Mouse (Mus musculus) ES-E14 (cell line): ENCODE data around the gene Ager. TPM values are rescaled to one million over a fixed set of nuclear protein-coding genes. Genes with fewer than 3 reads are reported as not detected.

Source experiments
- DNase-seq: peaks from one replicate; pipeline ENCODE4 v3.0.0-alpha.2; 2013; ENCODE audit warnings: low read depth, low spot score
- H3K27ac ChIP-seq: 2 replicates; pipeline ENCODE4 v1.5.1; 2012; ENCODE audit warnings: low read depth, mild to moderate bottlenecking, low read length, moderate library complexity, mixed read lengths; ENCODE audit not compliant: poor library complexity, insufficient read depth, severe bottlenecking
- H3K36me3 ChIP-seq: 2 replicates; pipeline ENCODE4 v1.6.1; 2012; ENCODE audit warnings: mild to moderate bottlenecking, low read length, moderate library complexity, mixed read lengths; ENCODE audit not compliant: control insufficient read depth, poor library complexity, insufficient read depth, severe bottlenecking
- H3K4me1 ChIP-seq, 2 experiments: fragments of 150-350 bp in 1 of 2; sonication (generic) in 1 of 2; 2 replicates each; pipeline ENCODE4 v1.6.1; 2012; ENCODE audit warnings: low read length in 2 of 2, mild to moderate bottlenecking in 1 of 2, mixed read lengths in 1 of 2; ENCODE audit not compliant: control insufficient read depth in 2 of 2, insufficient read depth in 2 of 2, poor library complexity in 1 of 2
- H3K4me3 ChIP-seq, 2 experiments: fragments of 150-350 bp in 1 of 2; sonication (generic) in 1 of 2; 2 replicates each; pipeline ENCODE4 v1.5.1; 2012; ENCODE audit warnings: low read length in 2 of 2, low read depth in 1 of 2, mild to moderate bottlenecking in 1 of 2, mixed read lengths in 1 of 2; ENCODE audit not compliant: insufficient read depth in 1 of 2, poor library complexity in 1 of 2, severe bottlenecking in 1 of 2
- H3K9ac ChIP-seq: 2 replicates; pipeline ENCODE4 v1.6.1; 2012; ENCODE audit warnings: low read depth, mild to moderate bottlenecking, low read length, mixed read lengths; ENCODE audit not compliant: poor library complexity, insufficient read depth, severe bottlenecking
- H3K9me3 ChIP-seq: fragments of 150-350 bp; sonication (generic); 2 replicates; pipeline ENCODE4 v1.6.1; 2012; ENCODE audit warnings: low read depth, mild to moderate bottlenecking, low read length; ENCODE audit not compliant: control insufficient read depth, insufficient read depth
- CHD2 ChIP-seq: IDR thresholded peaks from 2 replicates; pipeline ENCODE4 v1.6.1; 2014; ENCODE audit warnings: mild to moderate bottlenecking, low read depth, low read length, inconsistent platforms
- HCFC1 ChIP-seq: IDR thresholded peaks from 2 replicates; pipeline ENCODE4 v1.6.1; 2012; ENCODE audit warnings: low read length, inconsistent platforms, borderline replicate concordance; ENCODE audit not compliant: insufficient read depth
- MAFK ChIP-seq: IDR thresholded peaks from 2 replicates; pipeline ENCODE4 v1.6.1; 2014; ENCODE audit warnings: mild to moderate bottlenecking, low read depth, low read length, inconsistent platforms; ENCODE audit not compliant: insufficient read depth
- ZC3H11A ChIP-seq: IDR thresholded peaks from 2 replicates; pipeline ENCODE4 v1.6.1; 2012; ENCODE audit warnings: low read depth, mild to moderate bottlenecking, inconsistent platforms, low read length, borderline replicate concordance
- ZNF384 ChIP-seq: IDR thresholded peaks from 2 replicates; pipeline ENCODE4 v1.6.1; 2012; ENCODE audit warnings: low read depth, low read length, inconsistent platforms
- in situ Hi-C, 2 experiments: fragments of 600-800 bp; cut with MboI; formaldehyde crosslinking; loops; one replicate each; pipeline ENCODE4 v1.15.1; 2025; ENCODE audit warnings: low sequenced_read_pairs in 2 of 2, inconsistent platforms in 1 of 2; ENCODE audit not compliant: unreplicated experiment in 2 of 2
- total RNA-seq: library from RNA; depleted of rRNA; stranded (reverse); fragments of 300-350 nt; gene quantifications from 2 replicates; pipeline ENCODE4 v1.2.3, GENCODE M21; 2012

Ager gene
- total RNA-seq, 1 experiment: 2.3 TPM

DNA sequence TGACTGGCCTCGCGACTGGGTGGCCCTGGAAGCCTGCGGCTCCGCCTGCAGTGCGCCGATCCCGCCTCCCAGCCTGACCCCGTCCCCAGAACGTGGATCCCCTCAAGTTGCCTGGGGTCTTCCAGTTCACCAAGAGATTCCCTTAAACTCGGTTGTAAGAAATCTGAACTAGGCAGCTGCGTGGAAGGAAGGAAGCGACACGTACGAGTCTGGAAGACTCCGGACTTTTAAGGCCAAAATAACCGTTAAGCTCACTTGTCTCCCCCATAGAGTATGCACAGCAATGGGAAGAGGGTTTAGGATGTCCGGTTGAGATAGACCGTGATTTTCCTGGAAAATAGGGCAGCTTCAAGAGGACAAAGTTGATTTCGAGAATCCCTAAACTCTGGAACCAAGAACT lies 9.8 kb upstream of the Ager start:
- H3K9ac ChIP-seq: peak overlapping the region; percentile 96
- no peak for TF ChIP-seq MAFK
- TF ChIP-seq CHD2: no peak
- H3K27ac ChIP-seq: peak overlapping the region; percentile 47; the same call in 1 of the 2 replicates
- no peak for DNase-seq
- peaks cover 15 to 25% of the 10 kb centered on the region in 2 experiments for H3K4me1 ChIP-seq
- H3K4me3 ChIP-seq: peak overlapping the region; percentile 91 to 95
- H3K36me3 ChIP-seq: no peaks in the 10 kb centered on the region
- in situ Hi-C loops: no loop called here
- H3K9me3 ChIP-seq: no peaks in the 10 kb centered on the region

DNA sequence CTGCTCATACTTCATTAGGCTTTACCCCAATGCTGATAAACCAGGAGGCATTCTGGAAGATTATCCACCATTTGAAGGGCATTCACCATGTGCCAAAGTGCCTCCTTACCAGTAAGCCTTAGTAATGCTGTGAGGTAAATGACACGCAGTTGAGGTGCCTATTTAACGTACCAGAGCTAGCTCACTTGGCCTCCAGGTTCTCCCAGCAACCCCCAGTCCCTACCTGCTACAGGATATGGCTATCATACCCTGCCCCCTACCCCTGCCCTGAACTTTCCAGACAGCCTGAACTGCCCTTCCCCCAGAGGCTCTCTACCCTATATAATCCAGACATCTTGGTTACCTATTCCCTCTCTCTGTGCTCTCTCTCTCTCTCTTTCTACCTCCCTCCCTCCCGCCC lies 8.9 kb upstream of the Ager start:
- H3K4me3 ChIP-seq: no peak overlapping the region
- H3K9ac ChIP-seq: no peak overlapping the region
- H3K4me1 ChIP-seq: peaks cover 19 to 31% of the 10 kb centered on the region in 2 experiments
- H3K9me3 ChIP-seq: no peaks in the 10 kb centered on the region
- DNase-seq: no peak
- in situ Hi-C loops: no loop called here
- no peaks in the 10 kb centered on the region for H3K36me3 ChIP-seq
- TF ChIP-seq ZNF384 (no peak), MAFK (no peak), CHD2 (no peak), ZC3H11A (no peak), HCFC1 (no peak)
- no peak overlapping the region for H3K27ac ChIP-seq

DNA sequence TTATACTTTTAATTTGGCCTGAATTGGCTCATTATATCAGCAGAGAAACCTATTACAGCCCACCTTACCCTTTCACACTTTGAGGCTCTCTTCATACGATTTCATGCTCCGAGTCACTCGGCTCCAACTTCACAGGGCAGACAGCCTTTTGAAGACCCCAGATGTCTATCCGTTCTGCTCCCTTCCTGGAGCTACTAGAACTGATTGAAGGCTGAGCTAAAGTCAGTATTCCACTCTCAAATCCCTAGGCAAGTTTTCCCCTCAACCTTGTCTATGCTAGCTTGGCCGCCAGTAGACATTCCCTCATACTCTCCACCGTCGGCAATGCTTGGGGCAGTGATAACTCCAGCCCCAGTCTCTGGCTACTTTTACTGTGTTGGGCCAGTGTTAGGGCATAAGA lies 8.5 kb upstream of the Ager start:
- H3K4me3 ChIP-seq: 0 out of 4 replicates have a peak overlapping the region, but pooled peaks of 1 of the 2 experiments have one; percentile 6
- no peak for DNase-seq
- in situ Hi-C loops: no loop called here
- peak overlapping the region; percentile 13; the same call in 1 of the 2 replicates for H3K9ac ChIP-seq
- peaks cover 19 to 36% of the 10 kb centered on the region in 2 experiments for H3K4me1 ChIP-seq
- H3K9me3 ChIP-seq: no peaks in the 10 kb centered on the region
- H3K27ac ChIP-seq: no peak overlapping the region; the same call in 1 of the 2 replicates
- TF ChIP-seq HCFC1 (no peak), MAFK (no peak), CHD2 (no peak), ZC3H11A (no peak), ZNF384 (no peak)
- peaks cover 3% of the 10 kb centered on the region; the same call in 1 of the 2 replicates for H3K36me3 ChIP-seq

DNA sequence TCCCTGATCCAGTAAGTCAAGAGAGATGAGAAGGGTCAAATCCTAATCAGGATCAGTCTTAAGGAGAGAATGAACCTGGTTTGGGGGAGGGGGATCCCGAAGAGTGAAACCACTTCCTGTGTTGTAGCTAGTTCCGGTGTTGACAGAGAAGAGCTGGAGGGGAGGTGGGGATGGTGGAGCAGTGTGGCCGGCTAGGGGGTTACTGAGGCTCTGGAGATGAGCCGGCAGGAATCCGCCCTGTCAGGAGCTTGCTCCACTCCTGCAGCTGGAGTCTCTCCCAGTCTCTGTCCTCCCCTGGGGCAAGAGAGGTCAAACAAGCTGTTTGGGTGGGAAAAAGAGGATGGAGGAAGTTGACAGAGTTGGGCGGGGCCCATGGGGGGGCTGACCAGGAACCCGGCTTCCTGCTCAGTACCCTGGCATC lies 8.0 kb upstream of the Ager start, which contains the start of gene Gpsm3:
Gene Gpsm3, plus strand, starts transcription at position 126 of the 421 bp plus-strand sequence.
- peaks cover 19 to 38% of the 10 kb centered on the region in 2 experiments for H3K4me1 ChIP-seq
- H3K36me3 ChIP-seq: peaks cover 6% of the 10 kb centered on the region; the same call in 1 of the 2 replicates
- no peak for DNase-seq
- TF ChIP-seq MAFK (no peak), HCFC1 (no peak), CHD2 (no peak)
- peak within 1 kb of the TSS; percentile 6 to 40; a peak in 2 of 4 replicates for H3K4me3 ChIP-seq
- in situ Hi-C loops: no loop called here
- no peak within 1 kb of the TSS; the same call in 1 of the 2 replicates for H3K27ac ChIP-seq
- no peaks in the 10 kb centered on the region for H3K9me3 ChIP-seq
- peak within 1 kb of the TSS; percentile 39; the same call in 1 of the 2 replicates for H3K9ac ChIP-seq
